Mouse (Mus musculus) intestine, embryonic 16.5 days (tissue): ENCODE measurements around the gene Dsn1. TPM values are rescaled to one million over a fixed set of nuclear protein-coding genes. Genes with fewer than 3 reads are reported as not detected.

ENCODE experiments used
- ATAC-seq: fragments of 200-750 bp; cut with Nextera tagmentation; 2 replicates; pipeline ENCODE4 v1.8.0; 2017; ENCODE audit warnings: moderate TSS enrichment, moderate library complexity
- H3K27ac ChIP-seq: fragments of 300-500 bp; sonication (generic); 2 replicates; pipeline ENCODE4 v1.5.1; 2014; ENCODE audit warnings: mild to moderate bottlenecking, low read length
- H3K27me3 ChIP-seq: fragments of 300-500 bp; sonication (generic); replicated peaks from 2 replicates; pipeline ENCODE4 v1.6.1; 2014; ENCODE audit warnings: low read length, control low read depth, mixed read lengths; ENCODE audit not compliant: control insufficient read depth, insufficient read depth
- H3K36me3 ChIP-seq: fragments of 300-500 bp; sonication (generic); 2 replicates; pipeline ENCODE4 v1.6.1; 2014; ENCODE audit warnings: low read length, control low read depth; ENCODE audit not compliant: control insufficient read depth, insufficient read depth
- H3K4me1 ChIP-seq: fragments of 300-500 bp; sonication (generic); 2 replicates; pipeline ENCODE4 v1.6.1; 2014; ENCODE audit warnings: low read length, control low read depth, mixed read lengths; ENCODE audit not compliant: control insufficient read depth, insufficient read depth
- H3K4me2 ChIP-seq: fragments of 300-500 bp; sonication (generic); 2 replicates; pipeline ENCODE4 v1.6.1; 2014; ENCODE audit warnings: low read depth, low read length, control low read depth
- H3K4me3 ChIP-seq: fragments of 300-500 bp; sonication (generic); 2 replicates; pipeline ENCODE4 v1.5.1; 2014; ENCODE audit warnings: mild to moderate bottlenecking, low read length
- H3K9ac ChIP-seq: fragments of 300-500 bp; sonication (generic); 2 replicates; pipeline ENCODE4 v1.6.1; 2014; ENCODE audit warnings: low read depth, low read length
- H3K9me3 ChIP-seq: fragments of 300-500 bp; sonication (generic); 2 replicates; pipeline ENCODE4 v1.6.1; 2016; ENCODE audit warnings: low read length, control low read depth; ENCODE audit not compliant: control insufficient read depth
- WGBS: fragments of 180-500 bp; shearing (Covaris S2); extraction: QIAGEN DNeasy Blood & Tissue Kit; methylation state at CpG from one replicate; pipeline ENCODE4 v1.1.7; 2014; 5-methylcytosine and 5-hydroxymethylcytosine counted together
- polyA plus RNA-seq: library from polyadenylated mRNA; unstranded; fragments of >200 nt; fragmentation: Nextera tagmentation; extraction: Ambion mirVana; gene quantifications from 2 replicates; pipeline ENCODE4 v1.2.1, GENCODE M21; 2015

Dsn1 gene
- polyA plus RNA-seq, 1 experiment from 2014 or later: 25.3 TPM

DNA sequence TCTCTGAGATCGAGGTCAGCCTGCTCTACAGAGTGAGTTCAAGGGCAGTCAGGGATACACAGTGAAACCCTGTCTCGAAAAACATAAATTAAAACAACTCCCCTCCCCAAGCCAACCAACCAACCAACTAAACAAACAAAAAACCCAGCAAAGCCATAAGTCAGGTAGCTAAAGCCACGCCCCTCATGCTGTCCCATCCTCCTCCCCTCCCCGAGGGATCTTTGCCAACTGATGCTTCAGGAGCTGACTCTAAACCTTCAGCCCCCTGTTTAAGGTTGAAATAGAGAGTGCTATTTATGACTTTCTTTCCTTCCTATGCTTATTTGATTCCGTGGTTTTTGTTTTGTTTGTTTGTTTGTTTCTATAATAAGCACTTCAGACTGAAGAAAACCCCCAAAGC lies 40.0 kb upstream of the Dsn1 start:
- Histone ChIP-seq H3K36me3 (peaks cover 18% of the 10 kb centered on the region), H3K4me1 (no peaks in the 10 kb centered on the region), H3K4me3 (no peak overlapping the region), H3K27me3 (no peaks in the 10 kb centered on the region), H3K9me3 (no peaks in the 10 kb centered on the region), H3K4me2 (no peak overlapping the region), H3K27ac (no peak overlapping the region), H3K9ac (no peak overlapping the region)
- no peak for ATAC-seq
- whole genome bisulfite sequencing: 89% methylated on average over 5 of the region's 5 CpGs

- H3K4me1 ChIP-seq: no peaks in the 10 kb centered on the region
- WGBS: 97% methylated on average over 2 of the region's 2 CpGs
- H3K36me3 ChIP-seq: peaks cover 18% of the 10 kb centered on the region
- no peaks in the 10 kb centered on the region for H3K27me3 ChIP-seq
- no peak overlapping the region for H3K9ac ChIP-seq
- H3K4me3 ChIP-seq: no peak overlapping the region
- no peak for ATAC-seq
- H3K27ac ChIP-seq: no peak overlapping the region
- H3K9me3 ChIP-seq: no peaks in the 10 kb centered on the region
- no peak overlapping the region for H3K4me2 ChIP-seq
These were observed 39.0 kb upstream of the Dsn1 start for GRCm38 (mm10) chr2:157045932-157046331.

DNA sequence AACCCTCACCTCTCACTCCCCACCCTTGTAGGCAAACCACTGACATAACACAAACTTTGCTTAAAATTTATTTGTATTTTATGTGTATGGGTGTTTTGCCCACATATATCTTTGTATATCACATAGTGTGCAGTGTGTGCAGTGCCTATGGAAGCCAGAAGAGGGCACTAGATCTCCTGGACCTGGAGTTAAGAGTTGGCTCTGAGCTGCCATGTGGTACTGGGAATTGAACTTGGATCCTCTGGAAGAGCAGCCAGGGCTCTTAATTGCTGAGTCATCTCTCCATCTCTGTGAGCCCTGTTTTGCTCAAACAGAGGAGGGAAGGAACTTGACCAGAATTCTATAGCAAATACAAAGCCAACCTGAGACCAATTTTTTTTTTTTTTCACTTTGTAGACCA lies 37.0 kb upstream of the Dsn1 start:
- Histone ChIP-seq H3K4me1 (no peaks in the 10 kb centered on the region), H3K9ac (no peak overlapping the region), H3K4me2 (no peak overlapping the region), H3K27me3 (no peaks in the 10 kb centered on the region), H3K36me3 (peaks cover 23% of the 10 kb centered on the region), H3K4me3 (no peak overlapping the region), H3K9me3 (no peaks in the 10 kb centered on the region), H3K27ac (no peak overlapping the region)
- no peak for ATAC-seq

DNA sequence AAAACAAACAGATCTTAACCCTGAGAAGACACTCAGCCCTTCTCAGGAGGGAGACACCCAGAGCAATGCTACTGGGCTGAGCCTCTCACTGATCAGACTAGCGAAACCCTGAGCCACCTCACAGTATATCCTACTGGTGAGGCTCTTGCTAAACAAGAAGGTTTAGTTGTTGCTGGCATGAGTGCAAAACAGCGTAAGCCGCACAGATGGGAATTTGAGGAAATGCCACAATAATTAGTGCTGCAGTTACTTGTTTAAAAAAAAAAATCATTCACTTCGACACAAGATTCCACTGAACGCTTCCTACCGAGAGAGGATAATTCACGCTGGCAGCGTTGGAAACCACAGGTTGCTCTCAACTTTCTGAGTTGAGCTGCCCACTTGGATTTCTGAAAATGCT lies 36.6 kb upstream of the Dsn1 start:
- 87% methylated on average over 8 of the region's 8 CpGs for WGBS
- Histone ChIP-seq H3K9me3 (no peaks in the 10 kb centered on the region), H3K36me3 (peaks cover 23% of the 10 kb centered on the region), H3K27me3 (no peaks in the 10 kb centered on the region), H3K27ac (no peak overlapping the region), H3K9ac (no peak overlapping the region), H3K4me3 (no peak overlapping the region), H3K4me2 (no peak overlapping the region), H3K4me1 (no peaks in the 10 kb centered on the region)
- no peak for ATAC-seq

DNA sequence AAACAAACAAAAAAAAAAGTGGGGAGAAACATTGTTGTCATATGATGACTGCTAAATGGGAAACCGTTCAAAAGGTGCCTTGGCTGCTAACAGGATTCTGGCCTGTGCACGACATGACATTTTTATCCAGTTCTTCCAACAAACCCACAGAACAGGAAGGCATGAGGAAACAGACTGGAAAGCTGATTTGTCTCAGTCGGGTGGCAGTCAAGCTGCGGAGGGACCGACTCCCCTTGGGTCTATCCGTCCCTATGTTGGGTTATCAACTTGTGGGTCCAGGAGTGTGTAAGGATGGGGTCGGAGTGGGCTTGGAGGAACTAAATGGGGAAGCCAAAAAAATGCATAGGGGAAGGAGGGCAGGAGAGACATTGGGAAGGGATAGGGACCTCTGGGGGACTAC lies 34.5 kb upstream of the Dsn1 start:
- Histone ChIP-seq H3K4me2 (no peak overlapping the region), H3K27me3 (no peaks in the 10 kb centered on the region), H3K9me3 (no peaks in the 10 kb centered on the region), H3K4me3 (no peak overlapping the region), H3K36me3 (peaks cover 28% of the 10 kb centered on the region), H3K9ac (no peak overlapping the region), H3K27ac (no peak overlapping the region), H3K4me1 (no peaks in the 10 kb centered on the region)
- no peak for ATAC-seq
- WGBS: 85% methylated on average over 7 of the region's 7 CpGs

DNA sequence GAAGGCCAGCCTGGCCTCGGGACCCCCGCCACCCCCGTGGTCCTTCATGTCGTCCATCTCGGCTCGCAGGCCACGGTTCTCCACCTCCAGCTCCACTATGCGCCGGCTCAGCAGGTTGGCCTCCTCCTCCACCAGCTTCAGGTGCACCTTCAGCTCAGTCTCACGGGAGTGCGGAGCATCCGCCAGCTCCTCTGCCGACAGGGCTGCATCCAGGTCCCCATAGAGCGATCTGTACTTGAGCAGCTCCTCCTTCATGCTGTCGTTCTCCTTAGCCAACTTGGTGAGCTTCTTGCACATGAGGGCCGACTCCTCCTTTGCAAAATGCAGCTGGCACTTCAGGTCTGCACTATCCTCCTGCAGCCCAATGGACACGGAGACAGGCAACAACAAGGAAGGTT lies 33.7 kb upstream of the Dsn1 start:
- no peak for ATAC-seq
- Histone ChIP-seq H3K4me3 (no peak overlapping the region), H3K36me3 (peaks cover 26% of the 10 kb centered on the region), H3K9me3 (no peaks in the 10 kb centered on the region), H3K27me3 (no peaks in the 10 kb centered on the region), H3K27ac (no peak overlapping the region), H3K4me1 (no peaks in the 10 kb centered on the region), H3K9ac (peak overlapping the region; percentile 27; the same call in 1 of the 2 replicates), H3K4me2 (no peak overlapping the region)
- WGBS: 86% methylated on average over 17 of the region's 17 CpGs

DNA sequence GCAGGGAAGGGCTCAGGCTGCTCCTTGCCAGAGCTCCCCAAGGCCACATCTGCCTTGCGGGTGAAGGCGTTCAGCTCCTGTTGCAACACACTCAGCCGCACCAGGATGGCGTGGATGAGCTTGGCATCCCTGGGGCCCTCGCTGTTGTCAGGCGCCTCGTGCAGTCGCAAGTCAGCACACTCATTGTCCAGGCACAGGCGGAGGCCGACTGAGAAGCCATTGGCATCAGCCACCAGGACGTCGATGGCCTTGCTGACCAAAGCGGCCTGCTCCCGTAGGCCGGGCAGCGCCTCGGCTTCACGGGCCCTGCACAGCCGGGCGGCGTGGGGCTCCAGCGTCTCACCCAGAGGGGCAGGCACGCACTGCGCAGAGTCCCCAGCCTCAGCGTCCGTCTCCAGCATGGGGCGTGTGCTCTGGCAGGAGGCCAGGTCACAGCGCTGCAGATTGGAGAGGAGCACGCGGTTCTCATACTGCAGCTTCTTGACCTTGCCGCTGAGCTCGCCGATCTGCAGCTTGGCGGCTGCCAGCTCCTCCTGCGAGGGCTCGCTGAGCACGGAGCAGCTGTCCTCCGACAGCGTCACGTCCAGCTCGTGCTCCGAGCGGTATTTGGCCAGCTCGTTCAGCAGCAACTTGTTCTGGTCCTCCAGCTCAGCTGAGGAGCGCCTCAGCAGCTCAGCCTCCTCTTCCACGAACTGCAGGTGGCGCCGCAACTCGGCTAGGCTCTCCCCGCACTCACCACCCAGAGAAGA lies 33.1 kb upstream of the Dsn1 start:
- peak; percentile 36 for ATAC-seq
- Histone ChIP-seq H3K27me3 (no peaks in the 10 kb centered on the region), H3K4me3 (no peak overlapping the region), H3K36me3 (peaks cover 20% of the 10 kb centered on the region), H3K27ac (no peak overlapping the region), H3K9me3 (no peaks in the 10 kb centered on the region), H3K4me2 (no peak overlapping the region), H3K4me1 (no peaks in the 10 kb centered on the region), H3K9ac (peak overlapping the region; percentile 27; the same call in 1 of the 2 replicates)
- WGBS: 82% methylated on average over 50 of the region's 50 CpGs

DNA sequence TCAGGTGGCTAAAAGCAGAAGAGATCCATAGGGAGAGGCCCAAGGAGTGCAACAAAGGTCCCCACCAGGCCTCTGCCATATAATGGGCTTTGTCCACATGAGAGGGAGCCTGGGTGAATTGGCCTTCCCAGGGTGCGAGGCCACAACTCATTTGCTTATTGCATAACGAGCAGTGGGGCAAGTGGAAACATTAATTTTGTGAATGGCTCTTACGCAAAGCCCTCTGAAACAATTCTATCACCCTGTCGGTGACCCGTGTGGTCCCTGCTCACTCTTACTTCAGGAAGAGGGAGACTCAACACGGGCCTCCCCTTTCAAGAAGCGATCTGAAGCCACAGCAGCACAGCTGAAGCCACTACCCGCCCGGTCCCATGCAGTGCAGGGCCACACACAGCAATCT lies 30.3 kb upstream of the Dsn1 start:
- Histone ChIP-seq H3K27ac (no peak overlapping the region), H3K4me3 (no peak overlapping the region), H3K27me3 (no peaks in the 10 kb centered on the region), H3K4me2 (no peak overlapping the region), H3K4me1 (no peaks in the 10 kb centered on the region), H3K36me3 (peaks cover 13% of the 10 kb centered on the region; the same call in 1 of the 2 replicates), H3K9ac (no peak overlapping the region), H3K9me3 (no peaks in the 10 kb centered on the region)
- no peak for ATAC-seq
- 83% methylated on average over 9 of the region's 9 CpGs for WGBS

DNA sequence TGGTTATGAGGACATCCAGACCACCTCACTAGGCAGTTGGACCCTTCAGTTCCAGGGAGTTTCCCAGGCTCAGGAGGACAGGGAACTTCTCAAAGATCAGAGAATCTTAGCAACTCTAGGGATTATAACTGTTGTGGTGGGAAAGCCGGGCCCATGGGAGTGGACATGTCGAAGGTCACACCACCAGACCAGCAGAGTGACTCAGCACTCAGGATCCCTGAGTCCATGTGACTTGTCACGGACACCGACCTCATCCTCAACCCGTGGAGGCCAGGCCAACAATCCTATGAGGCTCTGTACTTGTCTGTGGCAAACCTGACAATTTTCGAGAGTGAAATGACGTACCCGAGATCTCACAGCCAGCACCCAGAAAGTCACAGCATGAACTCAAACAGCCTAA lies 29.4 kb upstream of the Dsn1 start:
- no peak for ATAC-seq
- WGBS: 92% methylated on average over 8 of the region's 8 CpGs
- H3K9ac ChIP-seq: no peak overlapping the region
- no peaks in the 10 kb centered on the region for H3K27me3 ChIP-seq
- H3K4me1 ChIP-seq: no peaks in the 10 kb centered on the region
- H3K4me2 ChIP-seq: no peak overlapping the region
- H3K9me3 ChIP-seq: no peaks in the 10 kb centered on the region
- no peak overlapping the region for H3K27ac ChIP-seq
- peaks cover 13% of the 10 kb centered on the region; the same call in 1 of the 2 replicates for H3K36me3 ChIP-seq
- no peak overlapping the region for H3K4me3 ChIP-seq

DNA sequence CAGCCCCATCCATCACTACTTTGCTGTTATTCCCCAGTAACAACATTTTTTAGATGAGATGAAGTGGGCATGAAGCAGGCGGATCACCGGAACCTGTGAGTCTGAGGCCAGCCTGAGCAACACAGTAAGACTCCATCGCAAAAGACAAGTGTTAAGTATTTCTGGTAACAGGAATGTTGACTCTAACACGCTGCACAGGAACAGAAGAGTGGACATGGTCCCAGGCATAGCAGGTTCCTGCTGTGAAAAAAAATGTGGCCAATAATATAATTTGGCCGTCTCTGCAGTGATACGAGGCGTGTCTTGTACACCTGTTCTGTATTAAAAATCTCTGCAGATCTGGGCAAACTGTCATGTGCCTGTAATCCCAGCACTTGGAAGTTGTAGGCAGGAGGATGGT lies 28.4 kb upstream of the Dsn1 start:
- Histone ChIP-seq H3K4me3 (no peak overlapping the region), H3K27me3 (no peaks in the 10 kb centered on the region), H3K4me1 (no peaks in the 10 kb centered on the region), H3K27ac (no peak overlapping the region), H3K9me3 (no peaks in the 10 kb centered on the region), H3K36me3 (peaks cover 10% of the 10 kb centered on the region), H3K9ac (no peak overlapping the region), H3K4me2 (no peak overlapping the region)
- ATAC-seq: no peak
- 91% methylated on average over 7 of the region's 7 CpGs for WGBS
